Mouse (Mus musculus) liver, postnatal 0 days (tissue): ENCODE results near the gene Marveld3. TPM values are rescaled to one million over a fixed set of nuclear protein-coding genes. Genes with fewer than 3 reads are reported as not detected.

Experiments
- ATAC-seq: fragments of 200-750 bp; cut with Nextera tagmentation; 2 replicates; pipeline ENCODE4 v1.8.0; 2017; ENCODE audit warnings: mild to moderate bottlenecking, moderate library complexity
- DNase-seq: peaks from one replicate; pipeline ENCODE4 v3.0.0-alpha.2; 2016
- H3K27ac ChIP-seq: fragments of 300-500 bp; sonication (generic); 2 replicates; pipeline ENCODE4 v1.5.1; 2014; ENCODE audit warnings: antibody characterized with exemption, moderate library complexity, mild to moderate bottlenecking, low read depth
- H3K27me3 ChIP-seq: fragments of 300-500 bp; sonication (generic); 2 replicates; pipeline ENCODE4 v1.6.1; 2014; ENCODE audit warnings: low read length, control low read depth, mixed read lengths; ENCODE audit not compliant: insufficient read depth
- H3K36me3 ChIP-seq: fragments of 300-500 bp; sonication (generic); replicated peaks from 2 replicates; pipeline ENCODE4 v1.6.1; 2014; ENCODE audit warnings: mild to moderate bottlenecking, control low read depth, low read length, moderate library complexity, mixed read lengths; ENCODE audit not compliant: insufficient read depth
- H3K4me1 ChIP-seq: fragments of 300-500 bp; sonication (generic); 2 replicates; pipeline ENCODE4 v1.6.1; 2014; ENCODE audit warnings: antibody characterized with exemption, mild to moderate bottlenecking, control low read depth; ENCODE audit not compliant: insufficient read depth
- H3K4me2 ChIP-seq: fragments of 300-500 bp; sonication (generic); 2 replicates; pipeline ENCODE4 v1.6.1; 2014; ENCODE audit warnings: low read depth, mild to moderate bottlenecking, low read length, moderate library complexity, mixed read lengths
- H3K4me3 ChIP-seq: fragments of 300-500 bp; sonication (generic); 2 replicates; pipeline ENCODE4 v1.5.1; 2014; ENCODE audit warnings: low read depth, low read length
- H3K9ac ChIP-seq: fragments of 300-500 bp; sonication (generic); replicated peaks from 2 replicates; pipeline ENCODE4 v1.6.1; 2014; ENCODE audit warnings: mild to moderate bottlenecking, moderate library complexity
- H3K9me3 ChIP-seq: fragments of 300-500 bp; sonication (generic); 2 replicates; pipeline ENCODE4 v1.6.1; 2016; ENCODE audit warnings: mild to moderate bottlenecking, control low read depth, low read length, mixed read lengths
- CTCF ChIP-seq: sonication (generic); IDR thresholded peaks from 2 replicates; pipeline ENCODE4 v1.5.1; 2016; ENCODE audit warnings: antibody characterized with exemption, low read depth
- EP300 ChIP-seq: IDR thresholded peaks from 2 replicates; pipeline ENCODE4 v1.6.1; 2016; ENCODE audit warnings: antibody characterized with exemption, low read depth, mild to moderate bottlenecking
- WGBS: fragments of 180-500 bp; shearing (Covaris S2); extraction: QIAGEN DNeasy Blood & Tissue Kit; methylation state at CpG from one replicate; pipeline ENCODE4 v1.1.7; 2014; ENCODE audit not compliant: insufficient replicate concordance; 5-methylcytosine and 5-hydroxymethylcytosine counted together
- polyA plus RNA-seq: library from polyadenylated mRNA; unstranded; fragments of >200 nt; fragmentation: Nextera tagmentation; extraction: Ambion mirVana; gene quantifications from 2 replicates; pipeline ENCODE4 v1.2.1, GENCODE M21; 2015

Gene Marveld3
- 0.58 and 0.69 TPM in 2 replicates for polyA plus RNA-seq

GRCm38 (mm10) chr8:109961693-109962367 lies at the start of gene Marveld3:
Gene Marveld3, minus strand, starts transcription at chr8:109962203.
- WGBS = 5% methylated on average over 61 of the region's 64 CpGs
- peak; percentile 79 for DNase-seq
- Histone ChIP-seq H3K4me3 (peak within 1 kb of the TSS; percentile 49), H3K9ac (peak within 1 kb of the TSS; percentile 41), H3K9me3 (no peaks in the 10 kb centered on the region), H3K27ac (no peak within 1 kb of the TSS), H3K4me1 (peaks cover 15% of the 10 kb centered on the region), H3K4me2 (peak within 1 kb of the TSS; percentile 74), H3K27me3 (peaks cover 43% of the 10 kb centered on the region), H3K36me3 (no peaks in the 10 kb centered on the region)
- peak; percentile 82 for ATAC-seq
- no peak for TF ChIP-seq EP300
- TF ChIP-seq CTCF = peak; percentile 92

GRCm38 (mm10) chr8:110010868-110011267 lies 48.9 kb upstream of the Marveld3 start:
- H3K4me2 ChIP-seq = no peak overlapping the region
- TF ChIP-seq EP300 (no peak), CTCF (peak; percentile 86)
- no peak overlapping the region for H3K27ac ChIP-seq
- H3K4me1 ChIP-seq = no peaks in the 10 kb centered on the region
- no peaks in the 10 kb centered on the region for H3K27me3 ChIP-seq
- ATAC-seq (peak; percentile 36; the same call in 1 of the 2 replicates), DNase-seq (peak; percentile 71)
- H3K4me3 ChIP-seq = no peak overlapping the region
- no peaks in the 10 kb centered on the region for H3K9me3 ChIP-seq
- H3K9ac ChIP-seq = no peak overlapping the region
- WGBS = 30% methylated on average over 5 of the region's 5 CpGs
- H3K36me3 ChIP-seq = no peaks in the 10 kb centered on the region

GRCm38 (mm10) chr8:110008995-110009446 lies 47.0 kb upstream of the Marveld3 start:
- Histone ChIP-seq H3K9me3 (no peaks in the 10 kb centered on the region), H3K9ac (no peak overlapping the region), H3K27ac (no peak overlapping the region), H3K4me1 (0 out of 2 replicates have a peak, but pooled peaks cover 2% of the 10 kb centered on the region), H3K27me3 (no peaks in the 10 kb centered on the region), H3K4me2 (no peak overlapping the region), H3K4me3 (no peak overlapping the region), H3K36me3 (no peaks in the 10 kb centered on the region)
- WGBS = 44% methylated on average over 8 of the region's 8 CpGs
- DNase-seq = no peak
- ATAC-seq = no peak
- TF ChIP-seq EP300 (no peak), CTCF (no peak)

DNA sequence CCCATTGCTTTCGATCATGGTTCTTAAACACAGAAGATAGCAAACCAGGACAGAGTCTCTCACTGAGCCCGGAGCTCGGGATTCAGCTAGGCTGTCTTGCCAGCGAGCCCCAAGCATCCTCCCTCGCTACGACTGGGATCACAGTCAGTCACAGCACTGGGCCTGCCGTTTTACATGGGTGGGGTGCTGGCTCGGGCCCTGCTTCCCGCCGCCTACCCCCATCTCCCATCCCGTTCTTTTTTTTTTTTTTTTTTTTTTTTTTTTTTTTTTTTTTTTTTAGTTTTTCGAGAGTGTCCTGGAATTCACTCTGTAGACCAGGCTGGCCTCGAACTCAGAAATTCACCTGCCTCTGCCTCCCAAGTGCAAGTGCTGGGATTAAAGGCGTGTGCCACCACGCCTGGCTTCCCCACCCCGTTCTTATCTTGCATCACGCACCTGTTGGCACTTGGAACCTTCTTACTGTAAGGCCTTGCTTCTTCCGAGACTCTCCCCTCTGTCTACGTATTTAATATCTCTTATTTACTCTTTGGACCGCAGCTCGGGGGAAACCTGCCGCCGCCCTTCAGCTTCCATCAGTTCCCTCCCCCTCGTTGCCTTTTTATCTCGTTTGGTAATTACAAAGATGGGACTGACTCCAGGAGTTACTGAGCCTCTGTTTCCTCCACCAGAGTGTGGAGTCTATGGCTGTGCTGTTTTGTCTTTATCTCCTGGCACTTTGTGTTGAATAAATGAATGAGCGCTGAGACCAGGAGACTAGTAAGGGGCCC lies 46.4 kb upstream of the Marveld3 start:
- H3K27ac ChIP-seq = no peak overlapping the region
- DNase-seq (no peak), ATAC-seq (no peak)
- no peaks in the 10 kb centered on the region for H3K27me3 ChIP-seq
- no peak overlapping the region for H3K9ac ChIP-seq
- TF ChIP-seq EP300 (no peak), CTCF (no peak)
- no peaks in the 10 kb centered on the region for H3K9me3 ChIP-seq
- H3K36me3 ChIP-seq = no peaks in the 10 kb centered on the region
- no peak overlapping the region for H3K4me3 ChIP-seq
- H3K4me1 ChIP-seq = 0 out of 2 replicates have a peak, but pooled peaks cover 3% of the 10 kb centered on the region
- WGBS = 69% methylated on average over 26 of the region's 26 CpGs
- no peak overlapping the region for H3K4me2 ChIP-seq

DNA sequence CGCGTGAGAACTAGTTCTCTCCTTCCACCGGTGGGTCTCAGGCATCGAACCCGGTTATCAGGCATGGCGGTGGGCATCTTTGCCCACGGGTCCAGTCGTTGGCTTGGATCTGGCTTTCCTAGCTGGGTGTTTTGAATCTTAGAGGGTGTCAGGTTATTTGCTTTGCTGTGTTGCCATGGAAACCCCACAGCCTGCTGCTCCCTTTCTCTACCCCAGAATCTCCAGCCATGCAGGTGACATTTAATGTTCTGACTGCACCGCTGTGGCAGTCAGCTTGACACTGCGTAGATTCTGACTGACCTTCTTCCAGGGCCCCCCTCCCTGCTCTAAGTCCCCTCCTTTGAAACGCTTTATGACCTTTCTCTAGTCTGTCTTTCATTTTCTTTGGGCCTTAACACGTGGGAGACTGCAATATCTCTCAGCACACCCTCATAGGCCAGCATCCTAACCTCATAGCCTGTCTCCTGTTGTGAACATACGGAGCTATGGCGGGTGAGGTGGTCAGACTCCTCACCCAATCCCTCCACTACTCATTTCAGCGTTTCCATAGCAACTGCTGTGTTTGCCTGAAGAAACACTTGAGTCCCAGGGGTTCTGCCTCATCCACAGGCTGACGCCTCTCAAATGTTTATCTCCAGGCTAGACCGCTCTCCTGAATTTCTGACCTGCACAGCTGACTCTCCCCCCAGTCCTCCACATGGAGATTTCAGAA lies 44.5 kb upstream of the Marveld3 start:
- WGBS = 61% methylated on average over 17 of the region's 17 CpGs

More for the DNA sequence above, 44.5 kb upstream of the Marveld3 start:
- no peak overlapping the region for H3K4me3 ChIP-seq
- no peaks in the 10 kb centered on the region for H3K36me3 ChIP-seq
- H3K9me3 ChIP-seq = no peaks in the 10 kb centered on the region
- DNase-seq (no peak), ATAC-seq (no peak)
- H3K9ac ChIP-seq = no peak overlapping the region
- H3K4me1 ChIP-seq = 0 out of 2 replicates have a peak, but pooled peaks cover 3% of the 10 kb centered on the region
- no peak overlapping the region for H3K4me2 ChIP-seq
- no peak for TF ChIP-seq EP300
- no peak for TF ChIP-seq CTCF
- no peaks in the 10 kb centered on the region for H3K27me3 ChIP-seq
- H3K27ac ChIP-seq = no peak overlapping the region
